Mouse (Mus musculus): Measurements from ENCODE around the gene Dnajb13.

DNA sequence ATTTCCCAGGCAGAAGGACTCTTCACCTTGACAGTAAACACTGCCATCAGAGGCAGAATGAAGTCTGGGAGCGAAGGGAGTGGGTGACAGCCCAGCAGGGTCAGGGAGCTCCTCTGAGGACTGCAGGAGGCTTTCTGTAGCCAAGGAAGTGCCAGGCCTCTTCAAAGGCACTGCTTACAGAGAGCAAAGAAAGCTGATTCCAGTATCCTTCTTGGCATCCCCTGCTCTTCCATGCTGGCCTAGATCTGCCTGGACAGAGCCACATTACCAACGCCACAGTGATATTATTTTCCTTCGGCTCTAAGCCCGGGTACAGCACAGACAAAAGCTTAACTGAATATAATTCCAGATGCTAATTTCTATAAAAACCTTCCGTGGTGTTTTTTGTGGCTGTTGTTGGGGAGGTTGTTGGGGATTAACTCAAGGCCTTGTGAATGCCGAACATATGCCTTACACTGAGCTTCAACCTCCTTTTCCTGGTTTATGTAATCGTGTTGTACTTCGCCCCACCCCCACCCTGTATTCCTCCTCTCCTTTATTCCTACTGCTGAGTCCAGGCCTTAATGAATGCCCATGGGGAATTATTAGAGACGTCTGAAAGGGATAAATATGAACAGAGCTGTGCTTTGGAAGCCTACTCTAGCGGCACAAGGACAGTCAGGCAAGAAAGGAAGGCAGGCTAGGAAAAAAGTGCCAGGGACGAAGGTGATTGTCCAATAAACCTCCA is 47.3 kb upstream of the Dnajb13 start:
- TF ChIP-seq CTCF (IDR thresholded peaks at IDR 0.05; ENCODE audit: insufficient read depth, low read length) = no peak
- no peak for TF ChIP-seq POLR2A (IDR thresholded peaks at IDR 0.05; ENCODE audit: borderline replicate concordance, extremely low read depth, low read depth, low read length)

Measured in lung, adult 2 months (tissue).